Mouse (Mus musculus) cortical plate, adult 2 months (tissue): Measurements from ENCODE around the gene B9d2.

Experiments
- CTCF ChIP-seq: fragments of 200-500 bp; IDR thresholded peaks from 2 replicates; pipeline ENCODE4 v1.5.1; 2011; ENCODE audit warnings: mild to moderate bottlenecking, control low read depth, low read length; ENCODE audit not compliant: insufficient read depth; ENCODE audit errors: extremely low read depth
- POLR2A ChIP-seq: fragments of 200-500 bp; IDR thresholded peaks from 2 replicates; pipeline ENCODE4 v1.6.1; 2011; ENCODE audit warnings: mild to moderate bottlenecking, low read length, control low read depth; ENCODE audit not compliant: insufficient read depth; ENCODE audit errors: extremely low read depth

DNA sequence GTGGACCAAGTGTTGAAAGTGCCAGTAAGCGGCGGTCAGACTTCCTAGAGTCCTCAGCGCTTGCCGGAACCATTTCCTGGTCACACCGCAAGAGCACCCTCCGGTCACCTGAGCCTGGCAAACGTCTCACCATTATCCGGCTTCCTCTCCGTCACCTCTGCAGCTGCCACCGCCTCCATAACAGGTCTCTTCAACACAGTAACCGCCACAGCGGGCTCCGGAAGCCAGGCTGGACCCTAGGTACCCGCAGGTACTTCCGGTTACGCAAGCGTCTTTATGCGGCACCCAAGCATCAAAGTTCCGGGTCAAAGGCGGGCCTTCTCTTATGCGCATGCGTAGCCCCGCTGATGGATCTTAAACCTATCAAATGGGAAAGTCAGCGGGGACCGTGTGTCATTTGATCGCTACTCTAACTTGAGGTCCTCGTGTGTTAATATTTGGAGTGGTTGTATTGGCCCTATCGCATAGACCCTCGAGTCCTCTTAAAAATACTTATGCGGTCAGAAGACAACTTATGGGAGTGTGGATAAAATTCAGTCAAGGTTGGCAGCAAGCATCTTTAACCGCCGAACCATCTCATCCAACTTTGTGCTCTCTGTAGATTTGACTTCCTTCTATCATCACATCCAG, 38.3 kb downstream of the B9d2 start, which contains the start of gene Ccdc97:
- TF ChIP-seq CTCF (no peak), POLR2A (peak; percentile 78)
